Mouse (Mus musculus): Measurements from ENCODE around the gene 5530401A14Rik.

- TF ChIP-seq CTCF (IDR thresholded peaks at IDR 0.05; ENCODE audit: low read depth) (no peak), EP300 (IDR thresholded peaks at IDR 0.05; ENCODE audit: low read depth) (no peak)
These were observed 49.0 kb downstream of the 5530401A14Rik start for GRCm38 (mm10) chr11:81909397-81909894.

Measured in heart, postnatal 0 days (tissue).